Mouse (Mus musculus): ENCODE measurements at regions not wholly inside any gene's neighbourhood (a gene's known extent, or its start where the extent isn't known, plus 50 kb on each side); places are given as distances from the start of the nearest gene placed in this dataset.

GRCm38 (mm10) chr3:8053711-8054110 lies 1433.5 kb upstream of the 1700008P02Rik start:
- no peak for TF ChIP-seq POLR2A (IDR thresholded peaks at IDR 0.05; ENCODE audit: borderline replicate concordance, extremely low read depth, insufficient read depth, insufficient read length, poor library complexity, severe bottlenecking)
- no peak for TF ChIP-seq CTCF (IDR thresholded peaks at IDR 0.05; ENCODE audit: borderline replicate concordance, extremely low read depth, insufficient read depth, insufficient read length)
